Mouse (Mus musculus) cerebellum, postnatal 10 days (tissue): ENCODE measurements at regions not wholly inside any gene's neighbourhood (a gene's known extent, or its start where the extent isn't known, plus 50 kb on each side); places are given as distances from the start of the nearest gene placed in this dataset.
A peak's percentile ranks its signal among the peaks of the same experiment; 100 is the strongest.

Experiments used
- DNase-seq, 2 experiments: peaks; one replicate each; pipeline ENCODE4 v3.0.0; 2021; ENCODE audit warnings: mixed read lengths in 2 of 2

DNA sequence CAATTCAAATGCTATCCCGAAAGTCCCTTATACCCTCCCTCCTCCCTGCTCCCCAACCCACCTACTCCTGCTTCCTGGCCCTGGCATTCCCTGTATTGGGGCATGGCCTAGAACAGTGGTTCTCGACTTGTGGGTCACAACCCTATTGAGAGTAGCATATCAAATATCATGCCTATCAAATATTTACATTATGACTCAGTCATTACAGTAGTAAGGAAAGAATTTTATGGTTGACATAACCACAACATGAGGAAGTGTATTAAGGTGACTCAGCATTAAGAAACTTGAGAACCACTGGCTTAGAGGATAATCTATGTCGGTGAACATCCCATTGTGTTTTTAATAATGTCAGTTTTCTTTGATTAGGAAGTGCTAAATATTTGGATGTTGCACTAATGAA lies 173.3 kb upstream of the 2610001J05Rik start:
- no peak for DNase-seq

DNA sequence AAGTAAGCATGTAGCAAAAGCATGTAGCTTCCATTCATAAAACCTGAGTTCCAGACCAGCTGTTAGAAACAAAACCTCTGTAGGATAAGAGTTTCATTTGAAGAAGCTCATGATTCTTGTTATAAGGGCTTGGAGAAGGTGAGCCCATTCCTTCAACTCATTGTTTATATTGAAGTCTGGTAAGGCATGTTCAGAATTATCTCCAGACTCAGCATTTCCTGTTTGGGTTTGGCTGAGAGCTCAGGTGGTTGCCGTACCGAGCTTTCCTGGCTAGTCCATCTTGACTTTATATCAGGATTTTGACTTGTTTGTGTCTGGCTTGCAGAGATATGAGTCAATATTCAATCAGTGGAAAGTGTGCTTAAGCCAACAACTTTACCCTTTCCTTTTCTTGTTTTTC lies 154.6 kb upstream of the 2610001J05Rik start:
- DNase-seq = no peak

DNA sequence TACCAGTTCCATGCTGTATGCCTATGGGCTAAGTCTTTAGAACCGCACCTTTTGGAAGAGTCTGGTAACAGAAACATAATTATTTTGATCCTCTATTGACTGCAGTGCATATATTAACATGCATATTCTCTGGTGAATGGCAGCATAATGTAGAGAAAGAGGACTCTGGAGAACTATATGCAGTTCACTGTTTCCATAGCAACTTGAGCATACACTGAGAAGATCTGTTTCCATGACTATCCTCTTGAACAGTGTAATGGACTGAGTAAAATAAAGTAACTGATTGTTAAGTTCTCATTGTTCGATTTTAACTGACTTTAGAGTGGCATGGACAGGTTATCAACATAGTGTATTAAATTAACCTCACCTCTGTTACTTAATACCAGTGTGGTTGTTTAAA lies 147.6 kb upstream of the 2610001J05Rik start:
- no peak for DNase-seq

DNA sequence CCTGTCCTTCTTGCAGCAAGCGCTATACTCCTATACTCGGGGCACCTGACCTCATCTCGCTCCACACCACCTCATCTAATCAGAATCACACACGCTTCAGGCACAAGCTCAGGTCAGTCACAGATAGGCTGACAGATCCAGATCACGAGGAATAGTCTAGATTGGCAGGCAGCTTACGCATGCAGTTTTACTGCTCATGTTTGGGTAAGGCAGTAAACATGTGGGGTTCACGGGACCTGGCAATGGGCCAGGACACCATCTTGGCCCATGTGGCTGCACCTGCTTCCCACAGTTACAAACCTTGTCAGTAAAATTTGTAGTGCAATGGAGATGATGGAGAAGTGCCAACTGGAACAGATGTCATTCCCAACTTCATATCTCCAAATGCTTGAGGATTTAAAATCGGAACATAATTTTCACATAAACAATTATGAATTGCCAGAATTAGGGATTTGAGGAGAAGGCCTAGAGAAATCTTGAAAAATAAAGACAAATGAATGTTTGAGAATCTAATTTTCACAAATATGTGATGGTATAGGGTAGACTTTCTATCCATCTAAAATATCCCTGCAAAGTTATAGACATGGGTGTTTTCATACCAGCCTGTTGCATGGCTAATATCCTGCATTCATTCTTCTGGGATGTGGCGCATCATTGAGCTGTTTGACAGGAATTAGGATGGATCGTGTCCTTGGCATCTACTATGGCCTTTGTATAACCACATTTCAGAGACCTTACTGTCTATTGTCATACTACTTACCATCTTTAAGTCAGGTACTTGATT lies 111.5 kb upstream of the 2610001J05Rik start:
- peak; percentile 90 to 91 for DNase-seq

DNA sequence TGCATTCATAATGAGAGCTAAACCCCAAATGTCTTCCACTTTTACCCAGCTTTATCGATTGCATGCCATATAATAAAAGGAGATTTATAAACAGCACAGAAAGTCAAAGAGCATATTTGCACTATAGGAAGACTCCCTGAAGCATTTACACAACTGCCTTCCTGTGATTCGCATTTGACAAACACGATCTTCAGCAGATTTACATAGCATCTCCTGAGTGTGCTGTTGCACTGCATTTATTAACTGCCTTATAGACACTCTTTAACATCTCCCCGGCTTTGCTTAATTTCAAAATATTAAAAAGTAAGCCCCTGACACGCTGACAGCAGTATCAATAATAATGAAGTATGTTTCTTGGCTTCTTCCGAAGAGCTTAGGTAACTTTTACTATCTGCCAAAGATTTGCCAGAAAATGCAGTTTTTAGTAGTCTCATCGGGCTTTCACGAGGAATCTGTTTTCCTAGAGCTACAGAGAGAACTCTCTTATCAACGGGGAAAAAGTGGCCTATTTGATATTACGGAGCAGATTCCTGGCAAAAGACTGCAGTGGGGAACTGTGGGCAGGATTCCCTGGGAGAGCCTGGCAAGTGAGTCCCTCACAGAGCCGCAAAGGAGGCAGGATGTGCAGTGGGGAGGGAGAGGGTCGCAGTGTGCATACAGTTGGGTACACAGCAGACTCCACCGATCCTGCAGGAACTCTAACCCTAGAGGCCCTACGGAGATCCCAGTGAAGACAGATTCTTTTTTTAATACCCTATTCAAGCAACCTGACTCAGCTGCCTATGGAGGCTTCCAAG lies 103.6 kb upstream of the 2610001J05Rik start:
- DNase-seq = peak; percentile 25 to 56

DNA sequence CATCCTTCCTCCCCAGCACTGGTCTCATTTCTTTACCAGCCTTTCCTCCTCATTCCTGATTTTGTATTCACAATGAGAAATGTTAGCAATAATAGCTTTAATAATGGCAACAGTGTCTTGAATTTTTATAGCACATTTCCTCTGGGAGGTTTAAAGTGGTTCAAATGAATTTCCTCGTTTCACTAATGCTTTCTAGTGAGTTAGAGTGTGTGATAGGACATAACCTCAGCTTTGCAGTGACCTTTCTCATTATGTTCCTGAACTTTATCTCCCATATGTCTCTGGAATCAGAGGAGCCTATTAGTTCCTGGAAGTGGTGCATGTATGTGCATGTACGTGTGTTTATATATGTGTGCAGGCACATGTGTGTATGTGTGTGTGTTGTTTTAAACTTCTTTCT lies 93.2 kb upstream of the 2610001J05Rik start:
- DNase-seq = no peak

DNA sequence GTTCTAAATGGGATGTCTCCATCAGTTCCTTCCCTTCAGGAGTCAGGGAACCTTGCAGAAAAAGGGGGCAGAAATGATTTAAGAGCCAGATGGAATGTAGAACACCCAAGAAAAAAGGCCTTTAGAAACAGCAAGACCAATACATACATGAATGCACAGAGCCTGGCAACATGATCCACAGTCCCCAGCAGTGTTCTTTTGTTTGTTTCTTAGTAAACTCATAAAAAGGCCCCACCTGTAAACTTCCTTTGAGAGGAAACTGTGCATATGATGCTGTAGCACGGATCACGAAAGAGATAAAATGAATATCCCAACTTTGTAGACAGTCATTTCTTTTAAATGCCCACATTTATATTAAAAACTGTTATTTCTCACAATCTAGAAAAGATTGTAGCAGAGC lies 92.7 kb upstream of the 2610001J05Rik start:
- DNase-seq = no peak

DNA sequence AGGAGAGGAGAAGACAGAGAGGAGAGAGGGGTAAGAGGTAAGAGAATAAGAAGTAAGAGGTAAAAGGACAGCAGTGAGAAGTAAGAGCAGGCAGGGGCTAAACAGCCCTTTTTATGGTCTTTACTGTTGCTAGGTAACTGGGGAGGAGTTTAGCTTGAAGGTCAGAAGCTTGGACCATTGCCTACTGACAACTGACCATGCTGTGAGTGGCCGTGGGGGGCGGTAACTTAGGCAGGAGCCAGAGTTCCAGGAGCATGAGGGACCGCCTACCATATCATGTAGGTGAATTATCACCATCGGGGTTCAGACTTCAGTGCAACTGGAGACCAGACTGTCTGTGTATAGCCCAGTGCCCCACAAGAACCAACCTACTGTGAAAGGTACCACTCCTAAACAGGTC lies 78.3 kb upstream of the 2610001J05Rik start:
- DNase-seq = peak; percentile 5 to 16

DNA sequence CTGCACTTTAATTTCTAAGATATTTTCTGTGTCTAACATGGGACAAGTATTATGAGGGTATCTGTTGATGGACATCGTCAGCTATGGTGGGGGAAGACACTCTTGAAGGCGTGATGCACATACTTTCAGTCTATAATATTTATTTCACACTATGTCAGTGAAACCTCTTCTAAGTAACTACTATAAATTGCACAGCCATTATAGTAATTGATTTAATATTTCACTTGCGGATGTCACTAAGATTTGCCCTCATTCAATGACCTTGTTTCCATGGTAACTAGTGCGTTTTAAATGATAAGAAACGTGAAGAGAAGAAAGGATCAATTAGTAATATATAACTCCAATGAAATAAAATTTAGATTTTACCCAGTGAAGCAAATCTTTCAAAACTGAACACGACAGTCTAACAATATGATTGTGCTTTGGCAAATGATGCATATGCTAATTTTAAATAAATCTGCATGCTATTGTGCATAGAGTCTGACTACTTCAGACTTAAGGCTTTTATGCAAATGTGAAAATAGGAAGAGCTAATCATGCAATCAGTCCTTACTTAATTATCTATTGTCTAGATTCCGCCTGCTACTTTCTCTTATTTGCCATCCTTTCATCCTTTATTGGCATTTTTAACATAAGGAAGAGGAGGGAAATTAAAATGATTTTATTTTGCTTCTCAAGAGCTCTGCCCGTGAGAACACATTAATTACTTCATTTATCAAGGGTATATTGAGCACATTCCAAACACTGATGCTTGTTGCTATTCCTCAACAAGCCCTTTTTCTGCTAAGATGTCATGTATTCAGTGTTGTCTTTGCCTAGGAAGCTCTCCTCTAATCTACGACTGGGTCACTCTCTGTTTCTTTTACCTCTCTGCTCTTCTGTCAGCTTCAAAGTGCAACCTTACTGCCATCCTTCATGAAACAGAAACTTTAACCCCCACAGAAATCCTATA lies 49.8 kb upstream of the 2610001J05Rik start:
- no peak for DNase-seq
